Mouse (Mus musculus) bone marrow, adult 2 months (tissue): ENCODE data around the gene 5730522E02Rik.

Experiments
- CTCF ChIP-seq: fragments of 200-500 bp; IDR thresholded peaks from 2 replicates; pipeline ENCODE4 v1.5.1; 2011; ENCODE audit warnings: low read length, control low read depth; ENCODE audit not compliant: control insufficient read depth, insufficient read depth
- POLR2A ChIP-seq: fragments of 200-500 bp; IDR thresholded peaks from 2 replicates; pipeline ENCODE4 v1.6.1; 2011; ENCODE audit warnings: low read depth, mild to moderate bottlenecking, control low read depth, low read length, borderline replicate concordance; ENCODE audit not compliant: control insufficient read depth

- no peak for TF ChIP-seq POLR2A
- no peak for TF ChIP-seq CTCF
Measured at GRCm38 (mm10) chr11:25710559-25710958, 500.0 kb downstream of the 5730522E02Rik start.
